Mouse (Mus musculus) spleen, adult 12 weeks (tissue): ENCODE results near the gene Stra6l.

Source experiments
- DNase-seq: peaks from one replicate; pipeline ENCODE4 v3.0.0; 2022; ENCODE audit warnings: low spot score

Stra6l gene

GRCm38 (mm10) chr4:45917091-45917490 is 68.6 kb downstream of the Stra6l start:
- no peak for DNase-seq

GRCm38 (mm10) chr4:45921663-45922435 is 73.4 kb downstream of the Stra6l start:
- DNase-seq, result no peak

- DNase-seq, result no peak
Measured at GRCm38 (mm10) chr4:45924011-45924410, 75.5 kb downstream of the Stra6l start.

GRCm38 (mm10) chr4:45928561-45928960 is 80.1 kb downstream of the Stra6l start:
- DNase-seq, result no peak
